Mouse (Mus musculus): ENCODE measurements around the gene Capn8. TPM values are rescaled to one million over a fixed set of nuclear protein-coding genes. Genes with fewer than 3 reads are reported as not detected.
A peak's percentile ranks its signal among the peaks of the same experiment; 100 is the strongest.

Gene Capn8
- polyA plus RNA-seq, 1 experiment, result 0.12 TPM

DNA sequence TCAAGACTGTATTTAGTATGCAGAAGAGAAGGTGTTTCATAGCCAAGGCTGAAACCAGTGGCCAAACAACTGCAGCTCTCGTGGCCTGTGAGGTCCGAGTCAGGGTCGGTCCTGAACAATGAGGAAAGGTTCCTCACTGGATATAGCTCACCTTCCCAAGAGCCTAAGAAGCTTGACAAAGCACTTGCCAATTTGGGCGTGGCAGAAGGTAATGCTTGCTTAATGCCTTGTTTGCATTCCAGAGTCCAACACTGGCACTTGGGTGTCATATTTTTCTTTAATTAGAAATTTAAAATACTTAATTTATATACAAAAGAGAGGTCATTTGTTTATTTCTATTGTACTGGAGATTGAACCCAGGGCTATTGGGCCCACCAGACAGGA, 9.9 kb downstream of the Capn8 start:
- Histone ChIP-seq H3K27ac (ENCODE audit: control insufficient read depth, insufficient read depth, low read length) (no peak overlapping the region), H3K27me3 (ENCODE audit: control insufficient read depth, insufficient read depth, low read length) (no peaks in the 10 kb centered on the region), H3K4me1 (replicated peaks; ENCODE audit: control insufficient read depth, insufficient read depth, low read length) (no peaks in the 10 kb centered on the region), H3K36me3 (ENCODE audit: control insufficient read depth, insufficient read depth, low read length) (no peaks in the 10 kb centered on the region), H3K4me3 (ENCODE audit: control insufficient read depth, insufficient read depth, low read length) (no peak overlapping the region)
- TF ChIP-seq CTCF (IDR thresholded peaks at IDR 0.05; ENCODE audit: borderline replicate concordance, control insufficient read depth, extremely low read depth, insufficient read depth, low read length, poor library complexity) (no peak), POLR2A (IDR thresholded peaks at IDR 0.05; ENCODE audit: control insufficient read depth, extremely low read depth, insufficient read depth, low read length, poor library complexity) (no peak)
- WGBS, result 93% methylated on average over 4 of the region's 4 CpGs
- DNase-seq, result no peak

DNA sequence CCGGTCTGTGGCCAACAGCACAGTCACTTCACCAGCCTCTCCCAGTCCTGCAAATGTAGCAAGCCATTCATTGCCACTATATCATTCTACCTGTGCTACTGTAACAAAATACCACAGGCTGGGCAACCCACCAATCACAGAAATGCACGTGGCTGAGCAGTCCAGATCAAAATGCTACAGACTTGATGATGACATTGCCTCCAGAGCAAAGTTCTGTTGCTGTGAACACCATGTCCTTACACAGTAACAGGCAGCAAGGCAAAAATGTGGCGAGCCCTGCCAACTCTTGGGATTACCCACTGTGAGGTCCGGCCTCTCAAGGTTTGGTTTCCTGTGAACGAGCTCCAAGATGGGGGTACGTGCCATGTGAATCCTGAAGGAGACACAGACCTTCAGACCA, 19.4 kb downstream of the Capn8 start:
- DNase-seq, result no peak
- WGBS, result 87% methylated on average over 6 of the region's 6 CpGs
- no peaks in the 10 kb centered on the region; the same call in 1 of the 2 replicates for H3K4me1 ChIP-seq (replicated peaks; ENCODE audit: control insufficient read depth, insufficient read depth, low read length)
- H3K36me3 ChIP-seq (ENCODE audit: control insufficient read depth, insufficient read depth, low read length), result no peaks in the 10 kb centered on the region
- TF ChIP-seq POLR2A (IDR thresholded peaks at IDR 0.05; ENCODE audit: control insufficient read depth, extremely low read depth, insufficient read depth, low read length, poor library complexity), result no peak
- TF ChIP-seq CTCF (IDR thresholded peaks at IDR 0.05; ENCODE audit: borderline replicate concordance, control insufficient read depth, extremely low read depth, insufficient read depth, low read length, poor library complexity), result no peak
- H3K4me3 ChIP-seq (ENCODE audit: control insufficient read depth, insufficient read depth, low read length), result no peak overlapping the region
- H3K27ac ChIP-seq (ENCODE audit: control insufficient read depth, insufficient read depth, low read length), result no peak overlapping the region
- no peaks in the 10 kb centered on the region for H3K27me3 ChIP-seq (ENCODE audit: control insufficient read depth, insufficient read depth, low read length)

DNA sequence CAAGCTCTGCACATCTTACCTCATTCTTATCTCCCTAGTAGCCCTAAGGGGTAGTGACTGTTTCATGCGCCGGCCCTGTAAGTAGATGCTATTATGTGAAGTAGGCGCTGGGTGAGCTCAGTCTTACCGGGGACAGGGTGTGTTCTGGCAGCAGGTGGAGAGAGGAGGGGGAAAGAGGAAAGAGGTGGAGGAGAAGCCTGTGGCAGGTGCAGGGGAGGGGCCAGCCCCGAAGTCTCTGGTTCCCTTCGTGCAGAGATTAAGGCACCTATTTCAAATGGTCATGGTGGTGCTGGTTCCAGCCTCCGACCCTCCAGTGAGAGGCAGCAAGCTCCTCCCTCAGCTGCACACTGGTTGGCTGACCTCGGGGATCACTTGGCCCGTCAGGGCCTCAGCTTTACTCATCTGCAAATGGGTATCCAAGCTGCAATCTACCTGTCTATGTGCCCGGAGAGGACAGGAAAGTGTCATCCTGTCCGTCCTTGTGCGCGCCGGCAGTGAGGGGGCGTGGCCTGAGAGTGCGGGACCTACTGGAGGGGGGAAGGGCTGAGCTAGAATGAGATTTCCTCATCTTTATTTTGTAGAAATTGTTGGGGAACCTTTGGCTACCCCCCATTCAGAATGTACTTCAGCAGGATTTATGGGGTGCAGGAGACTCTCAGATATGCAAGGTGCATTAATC, 20.5 kb downstream of the Capn8 start:
- no peaks in the 10 kb centered on the region; the same call in 1 of the 2 replicates for H3K4me1 ChIP-seq (replicated peaks; ENCODE audit: control insufficient read depth, insufficient read depth, low read length)
- H3K27me3 ChIP-seq (ENCODE audit: control insufficient read depth, insufficient read depth, low read length), result no peaks in the 10 kb centered on the region
- H3K27ac ChIP-seq (ENCODE audit: control insufficient read depth, insufficient read depth, low read length), result no peak overlapping the region
- no peak overlapping the region for H3K4me3 ChIP-seq (ENCODE audit: control insufficient read depth, insufficient read depth, low read length)
- DNase-seq, result peak; percentile 6
- WGBS, result 18% methylated on average over 16 of the region's 16 CpGs
- no peaks in the 10 kb centered on the region for H3K36me3 ChIP-seq (ENCODE audit: control insufficient read depth, insufficient read depth, low read length)
- TF ChIP-seq POLR2A (IDR thresholded peaks at IDR 0.05; ENCODE audit: control insufficient read depth, extremely low read depth, insufficient read depth, low read length, poor library complexity), result no peak
- TF ChIP-seq CTCF (IDR thresholded peaks at IDR 0.05; ENCODE audit: borderline replicate concordance, control insufficient read depth, extremely low read depth, insufficient read depth, low read length, poor library complexity), result no peak

GRCm38 (mm10) chr1:182587706-182588105, 22.9 kb downstream of the Capn8 start:
- H3K4me3 ChIP-seq (ENCODE audit: control insufficient read depth, insufficient read depth, low read length), result no peak overlapping the region
- DNase-seq, result no peak
- H3K27me3 ChIP-seq (ENCODE audit: control insufficient read depth, insufficient read depth, low read length), result no peaks in the 10 kb centered on the region
- WGBS, result 98% methylated on average over 4 of the region's 4 CpGs
- H3K36me3 ChIP-seq (ENCODE audit: control insufficient read depth, insufficient read depth, low read length), result no peaks in the 10 kb centered on the region
- TF ChIP-seq POLR2A (IDR thresholded peaks at IDR 0.05; ENCODE audit: control insufficient read depth, extremely low read depth, insufficient read depth, low read length, poor library complexity) (no peak), CTCF (IDR thresholded peaks at IDR 0.05; ENCODE audit: borderline replicate concordance, control insufficient read depth, extremely low read depth, insufficient read depth, low read length, poor library complexity) (no peak)
- H3K4me1 ChIP-seq (replicated peaks; ENCODE audit: control insufficient read depth, insufficient read depth, low read length), result no peaks in the 10 kb centered on the region; the same call in 1 of the 2 replicates
- H3K27ac ChIP-seq (ENCODE audit: control insufficient read depth, insufficient read depth, low read length), result no peak overlapping the region

DNA sequence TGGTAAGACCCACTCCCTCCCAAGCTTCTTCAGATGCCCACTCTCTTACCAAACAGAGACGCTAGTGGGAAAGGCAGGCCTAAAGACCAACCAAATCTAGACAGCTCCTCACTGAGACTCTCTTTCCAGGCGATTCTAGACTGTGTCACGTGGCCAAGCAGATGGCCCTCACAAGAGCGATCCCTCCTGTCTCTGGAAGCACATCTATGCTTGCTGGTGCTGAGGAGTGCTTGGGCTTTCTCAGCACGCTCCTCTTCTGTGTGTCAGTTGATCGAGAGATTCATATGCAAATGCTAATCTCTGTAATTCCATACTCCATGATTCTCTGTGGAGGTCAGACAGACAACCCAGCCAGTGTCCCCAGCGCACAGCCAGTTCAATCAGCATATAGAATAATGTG, 26.7 kb downstream of the Capn8 start:
- no peak for DNase-seq
- H3K36me3 ChIP-seq (ENCODE audit: control insufficient read depth, insufficient read depth, low read length), result no peaks in the 10 kb centered on the region
- no peak overlapping the region for H3K4me3 ChIP-seq (ENCODE audit: control insufficient read depth, insufficient read depth, low read length)
- H3K27ac ChIP-seq (ENCODE audit: control insufficient read depth, insufficient read depth, low read length), result no peak overlapping the region
- no peak for TF ChIP-seq CTCF (IDR thresholded peaks at IDR 0.05; ENCODE audit: borderline replicate concordance, control insufficient read depth, extremely low read depth, insufficient read depth, low read length, poor library complexity)
- H3K4me1 ChIP-seq (replicated peaks; ENCODE audit: control insufficient read depth, insufficient read depth, low read length), result no peaks in the 10 kb centered on the region
- no peaks in the 10 kb centered on the region for H3K27me3 ChIP-seq (ENCODE audit: control insufficient read depth, insufficient read depth, low read length)
- WGBS, result 92% methylated on average over 7 of the region's 7 CpGs

GRCm38 (mm10) chr1:182592436-182592835, 27.6 kb downstream of the Capn8 start:
- no peak overlapping the region for H3K4me3 ChIP-seq (ENCODE audit: control insufficient read depth, insufficient read depth, low read length)
- H3K27me3 ChIP-seq (ENCODE audit: control insufficient read depth, insufficient read depth, low read length), result no peaks in the 10 kb centered on the region
- DNase-seq, result no peak
- no peak for TF ChIP-seq CTCF (IDR thresholded peaks at IDR 0.05; ENCODE audit: borderline replicate concordance, control insufficient read depth, extremely low read depth, insufficient read depth, low read length, poor library complexity)
- no peak for TF ChIP-seq POLR2A (IDR thresholded peaks at IDR 0.05; ENCODE audit: control insufficient read depth, extremely low read depth, insufficient read depth, low read length, poor library complexity)
- H3K4me1 ChIP-seq (replicated peaks; ENCODE audit: control insufficient read depth, insufficient read depth, low read length), result no peaks in the 10 kb centered on the region
- H3K36me3 ChIP-seq (ENCODE audit: control insufficient read depth, insufficient read depth, low read length), result no peaks in the 10 kb centered on the region
- H3K27ac ChIP-seq (ENCODE audit: control insufficient read depth, insufficient read depth, low read length), result no peak overlapping the region
- 66% methylated on average over 4 of the region's 4 CpGs for WGBS
